Mouse (Mus musculus): Measurements from ENCODE around the gene Rfwd3. TPM values are rescaled to one million over a fixed set of nuclear protein-coding genes. Genes with fewer than 3 reads are reported as not detected.
"Not testable (repeated sequence)": the region's sequence is repeated elsewhere in the genome, so short reads cannot be mapped to it uniquely, and the experiment has no call there.

The Rfwd3 gene
- total RNA-seq, 4 experiments from 2014 or later: 17.3 to 22.2 (median 19.4) TPM

GRCm38 (mm10) chr8:111290586-111290985, 9.4 kb downstream of the Rfwd3 start:
- DNase-seq (ENCODE audit: low spot score): no peak

DNA sequence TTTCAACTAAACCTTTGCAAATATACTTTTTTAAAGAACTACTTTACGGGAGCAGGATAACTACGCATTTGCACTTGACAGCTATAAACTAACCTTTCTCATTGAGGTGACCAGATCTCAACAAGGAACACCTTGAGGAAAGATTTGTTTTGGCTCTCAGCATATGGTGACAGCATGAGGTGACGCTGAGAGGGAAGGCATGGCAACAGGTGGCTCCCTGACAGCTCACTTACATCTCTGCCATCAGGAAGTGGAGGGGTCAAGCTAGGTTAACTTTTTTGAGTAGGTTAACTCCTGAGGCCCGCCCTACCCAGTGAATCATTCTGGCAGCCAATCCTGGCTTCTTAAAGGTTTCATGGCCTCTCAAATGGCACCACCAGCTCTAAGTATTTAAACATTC, 14.4 kb downstream of the Rfwd3 start:
- no peak for DNase-seq (ENCODE audit: low spot score)

GRCm38 (mm10) chr8:111282093-111282492, 17.9 kb downstream of the Rfwd3 start:
- DNase-seq (ENCODE audit: low spot score): no peak

DNA sequence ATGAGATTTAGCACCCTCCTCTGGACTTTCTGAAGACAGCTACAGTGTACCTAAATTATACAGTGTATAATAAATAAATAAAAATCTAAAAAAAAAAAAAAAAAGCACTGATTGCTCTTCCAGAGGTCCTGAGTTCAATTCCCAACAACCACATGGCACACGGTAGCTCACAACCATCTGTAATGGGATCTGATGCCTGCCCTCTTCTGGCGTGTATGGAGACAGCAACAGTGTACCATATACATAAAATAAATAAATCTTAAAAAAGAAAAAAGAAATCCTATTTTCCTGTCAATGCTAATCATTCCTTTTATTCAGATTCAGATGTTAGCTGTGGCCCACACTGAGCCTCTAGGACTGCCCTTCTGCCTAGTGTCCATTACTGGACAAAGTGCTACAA, 31.7 kb downstream of the Rfwd3 start:
- no peak for DNase-seq (ENCODE audit: low spot score)

- not testable (repeated sequence) for DNase-seq (ENCODE audit: low spot score)
These were observed 33.9 kb downstream of the Rfwd3 start for GRCm38 (mm10) chr8:111266161-111266560.

- DNase-seq (ENCODE audit: low spot score): no peak
These were observed 35.3 kb downstream of the Rfwd3 start for GRCm38 (mm10) chr8:111264693-111265220.

DNA sequence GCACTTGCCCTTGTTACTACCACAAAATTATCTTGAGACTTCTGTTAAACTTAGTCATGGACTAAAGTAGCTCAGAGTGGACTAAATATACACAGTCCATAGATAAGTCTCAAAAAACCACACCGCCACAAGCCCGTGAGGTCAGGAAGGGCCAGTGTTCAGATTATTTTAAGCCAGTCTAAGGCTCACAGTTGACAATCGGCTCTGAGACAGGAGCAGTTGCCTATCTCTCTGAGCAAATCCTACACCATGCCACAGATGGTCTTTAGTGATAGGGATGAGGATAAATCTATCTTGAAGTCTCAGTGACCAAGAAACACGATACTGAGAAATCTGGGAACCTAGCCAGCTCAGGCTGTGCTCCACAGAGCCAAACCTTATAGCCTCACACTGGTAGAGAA, 38.0 kb downstream of the Rfwd3 start:
- peak; percentile 36 for DNase-seq (ENCODE audit: low spot score)

- DNase-seq (ENCODE audit: low spot score): no peak
These were observed 39.8 kb downstream of the Rfwd3 start for GRCm38 (mm10) chr8:111260251-111260650.

DNA sequence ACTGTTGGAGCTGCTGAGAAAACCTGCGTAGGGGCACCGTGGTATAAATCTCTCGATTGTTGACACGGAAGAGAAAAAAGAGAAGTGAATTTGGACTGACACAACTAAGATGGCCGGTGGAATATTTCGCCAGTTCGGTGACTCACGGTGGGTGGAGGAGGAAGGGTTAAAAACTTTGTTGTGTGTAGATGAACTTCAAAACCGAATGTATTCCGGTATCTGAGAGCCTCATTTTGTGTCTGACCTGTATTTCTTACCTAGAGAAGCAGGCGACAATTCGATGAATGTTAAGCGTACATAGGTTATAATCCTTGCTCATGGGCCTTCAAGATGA, 40.6 kb downstream of the Rfwd3 start:
- no peak for DNase-seq (ENCODE audit: low spot score)

- peak; percentile 91 for DNase-seq (ENCODE audit: low spot score)
These were observed 41.2 kb downstream of the Rfwd3 start, which contains the start of gene Glg1 for GRCm38 (mm10) chr8:111258631-111259407. Glg1 (minus strand) TSS chr8:111259216.

- no peak for DNase-seq (ENCODE audit: low spot score)
These were observed 41.9 kb downstream of the Rfwd3 start for GRCm38 (mm10) chr8:111258010-111258630.

DNA sequence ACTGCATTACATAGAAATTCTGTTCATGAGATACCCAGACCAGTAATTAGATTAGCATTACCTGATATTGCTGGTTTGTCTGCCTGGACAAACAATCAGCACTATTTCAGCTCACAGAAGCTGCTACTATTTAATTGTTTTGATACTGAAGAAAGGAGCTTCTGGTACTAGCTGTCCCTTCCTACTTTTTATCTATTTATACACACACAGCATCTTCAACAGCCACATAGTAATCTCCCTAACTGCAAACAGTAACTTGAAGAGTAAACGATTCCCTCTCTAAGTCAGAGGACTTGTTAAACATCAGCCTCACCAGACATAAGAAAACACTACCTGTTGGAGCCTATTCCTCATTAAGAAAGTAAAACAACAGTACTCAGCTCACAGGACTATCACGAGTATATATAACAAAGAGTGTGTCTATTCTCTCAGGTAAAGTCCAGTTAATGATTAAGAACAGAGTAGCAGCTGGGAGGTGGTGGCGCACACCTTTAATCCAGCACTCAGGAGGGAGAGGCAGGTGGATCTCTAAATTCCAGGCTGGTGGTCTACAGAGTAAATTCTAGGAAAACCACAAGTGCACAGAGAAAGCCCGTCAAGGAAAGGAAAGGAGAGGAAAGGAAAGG, 47.4 kb downstream of the Rfwd3 start:
- DNase-seq (ENCODE audit: low spot score): no peak

GRCm38 (mm10) chr8:111250111-111250510, 49.9 kb downstream of the Rfwd3 start:
- no peak for DNase-seq (ENCODE audit: low spot score)

DNA sequence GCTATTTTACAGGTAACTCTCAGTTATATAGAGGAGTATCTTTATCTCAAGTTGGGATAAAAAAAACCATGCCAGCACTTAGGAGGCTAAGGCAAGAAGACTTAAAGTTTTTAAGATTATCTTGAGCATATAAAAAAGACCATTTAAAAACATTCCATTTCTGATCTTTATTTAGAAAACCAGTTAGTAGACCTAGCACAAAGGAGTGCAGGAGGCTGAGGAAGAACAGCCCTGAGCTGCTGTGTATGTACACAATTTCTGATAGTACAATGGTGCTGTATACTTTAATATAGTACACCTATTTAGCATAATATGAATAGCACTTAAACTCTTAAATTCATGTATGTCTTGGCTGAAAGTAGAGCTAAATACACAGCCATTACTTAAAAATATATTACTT, 51.9 kb downstream of the Rfwd3 start:
- no peak for DNase-seq (ENCODE audit: low spot score)

- not testable (repeated sequence) for DNase-seq (ENCODE audit: low spot score)
These were observed 53.2 kb downstream of the Rfwd3 start for GRCm38 (mm10) chr8:111246864-111247263.

GRCm38 (mm10) chr8:111246287-111246830, 53.7 kb downstream of the Rfwd3 start:
- no peak for DNase-seq (ENCODE audit: low spot score)

GRCm38 (mm10) chr8:111237301-111237700, 62.7 kb downstream of the Rfwd3 start:
- DNase-seq (ENCODE audit: low spot score): no peak

GRCm38 (mm10) chr8:111233730-111234129, 66.3 kb downstream of the Rfwd3 start:
- no peak for DNase-seq (ENCODE audit: low spot score)

- DNase-seq (ENCODE audit: low spot score): peak; percentile 17
These were observed 75.9 kb downstream of the Rfwd3 start for GRCm38 (mm10) chr8:111224153-111224552.

Measured in heart, adult 8-10 months (tissue).